Mouse (Mus musculus) brain, embryonic 14.5 days (tissue): ENCODE measurements at regions not wholly inside any gene's neighbourhood (a gene's known extent, or its start where the extent isn't known, plus 50 kb on each side); places are given as distances from the start of the nearest gene placed in this dataset.

ENCODE experiments used
- CTCF ChIP-seq: fragments of 200-500 bp; IDR thresholded peaks from 2 replicates; pipeline ENCODE4 v1.5.1; 2012; ENCODE audit warnings: inconsistent platforms, mild to moderate bottlenecking, moderate library complexity, borderline replicate concordance; ENCODE audit not compliant: insufficient read depth, insufficient read length; ENCODE audit errors: extremely low read depth
- POLR2A ChIP-seq: fragments of 200-500 bp; IDR thresholded peaks from 2 replicates; pipeline ENCODE4 v1.6.1; 2012; ENCODE audit warnings: mild to moderate bottlenecking, inconsistent platforms, borderline replicate concordance; ENCODE audit not compliant: poor library complexity, insufficient read depth, insufficient read length, severe bottlenecking; ENCODE audit errors: extremely low read depth

GRCm38 (mm10) chr17:83098679-83099413 is 116.2 kb upstream of the Pkdcc start:
- TF ChIP-seq POLR2A (no peak), CTCF (no peak)
